Mouse (Mus musculus): ENCODE measurements at regions not wholly inside any gene's neighbourhood (a gene's known extent, or its start where the extent isn't known, plus 50 kb on each side); places are given as distances from the start of the nearest gene placed in this dataset.
A peak's percentile ranks its signal among the peaks of the same experiment; 100 is the strongest.

- DNase-seq (ENCODE audit: low spot score): no peak
Measured at GRCm38 (mm10) chr4:106042456-106042855, 252.8 kb downstream of the Gm12728 start.

- DNase-seq (ENCODE audit: low spot score): no peak
Measured at GRCm38 (mm10) chr4:106043661-106044060, 254.0 kb downstream of the Gm12728 start.

GRCm38 (mm10) chr4:106048053-106048452, 258.4 kb downstream of the Gm12728 start:
- DNase-seq (ENCODE audit: low spot score): no peak

GRCm38 (mm10) chr4:106048797-106049196, 259.1 kb downstream of the Gm12728 start:
- no peak for DNase-seq (ENCODE audit: low spot score)

- no peak for DNase-seq (ENCODE audit: low spot score)
Measured at GRCm38 (mm10) chr4:106049880-106050279, 260.2 kb downstream of the Gm12728 start.

- DNase-seq (ENCODE audit: low spot score): no peak
Measured at GRCm38 (mm10) chr4:106050297-106050696, 260.6 kb downstream of the Gm12728 start.

GRCm38 (mm10) chr4:106053496-106053895, 262.5 kb upstream of the Usp24 start:
- DNase-seq (ENCODE audit: low spot score): no peak

GRCm38 (mm10) chr4:106054324-106054723, 261.7 kb upstream of the Usp24 start:
- no peak for DNase-seq (ENCODE audit: low spot score)

GRCm38 (mm10) chr4:106062651-106063050, 253.4 kb upstream of the Usp24 start:
- no peak for DNase-seq (ENCODE audit: low spot score)

GRCm38 (mm10) chr4:106063851-106064382, 252.1 kb upstream of the Usp24 start:
- no peak for DNase-seq (ENCODE audit: low spot score)

GRCm38 (mm10) chr4:106067023-106067422, 249.0 kb upstream of the Usp24 start:
- DNase-seq (ENCODE audit: low spot score): no peak

GRCm38 (mm10) chr4:106083546-106083945, 232.5 kb upstream of the Usp24 start:
- DNase-seq (ENCODE audit: low spot score): no peak

GRCm38 (mm10) chr4:106091927-106092675, 223.9 kb upstream of the Usp24 start:
- no peak for DNase-seq (ENCODE audit: low spot score)

GRCm38 (mm10) chr4:106092676-106093070, 223.3 kb upstream of the Usp24 start:
- DNase-seq (ENCODE audit: low spot score): no peak

GRCm38 (mm10) chr4:106093252-106093651, 222.8 kb upstream of the Usp24 start:
- DNase-seq (ENCODE audit: low spot score): no peak

- peak; percentile 38 for DNase-seq (ENCODE audit: low spot score)
Measured at GRCm38 (mm10) chr4:106094882-106095556, 221.0 kb upstream of the Usp24 start.

- no peak for DNase-seq (ENCODE audit: low spot score)
Measured at GRCm38 (mm10) chr4:106096130-106096529, 219.9 kb upstream of the Usp24 start.

GRCm38 (mm10) chr4:106097846-106098245, 218.2 kb upstream of the Usp24 start:
- DNase-seq (ENCODE audit: low spot score): peak; percentile 24

- peak; percentile 16 for DNase-seq (ENCODE audit: low spot score)
Measured at GRCm38 (mm10) chr4:106100211-106101025, 215.6 kb upstream of the Usp24 start.

- no peak for DNase-seq (ENCODE audit: low spot score)
Measured at GRCm38 (mm10) chr4:106101904-106102303, 214.1 kb upstream of the Usp24 start.

GRCm38 (mm10) chr4:106102451-106102977, 213.5 kb upstream of the Usp24 start:
- no peak for DNase-seq (ENCODE audit: low spot score)
